ENCODE assay signal across 15 mouse cellular contexts in the genomic region with DNA sequence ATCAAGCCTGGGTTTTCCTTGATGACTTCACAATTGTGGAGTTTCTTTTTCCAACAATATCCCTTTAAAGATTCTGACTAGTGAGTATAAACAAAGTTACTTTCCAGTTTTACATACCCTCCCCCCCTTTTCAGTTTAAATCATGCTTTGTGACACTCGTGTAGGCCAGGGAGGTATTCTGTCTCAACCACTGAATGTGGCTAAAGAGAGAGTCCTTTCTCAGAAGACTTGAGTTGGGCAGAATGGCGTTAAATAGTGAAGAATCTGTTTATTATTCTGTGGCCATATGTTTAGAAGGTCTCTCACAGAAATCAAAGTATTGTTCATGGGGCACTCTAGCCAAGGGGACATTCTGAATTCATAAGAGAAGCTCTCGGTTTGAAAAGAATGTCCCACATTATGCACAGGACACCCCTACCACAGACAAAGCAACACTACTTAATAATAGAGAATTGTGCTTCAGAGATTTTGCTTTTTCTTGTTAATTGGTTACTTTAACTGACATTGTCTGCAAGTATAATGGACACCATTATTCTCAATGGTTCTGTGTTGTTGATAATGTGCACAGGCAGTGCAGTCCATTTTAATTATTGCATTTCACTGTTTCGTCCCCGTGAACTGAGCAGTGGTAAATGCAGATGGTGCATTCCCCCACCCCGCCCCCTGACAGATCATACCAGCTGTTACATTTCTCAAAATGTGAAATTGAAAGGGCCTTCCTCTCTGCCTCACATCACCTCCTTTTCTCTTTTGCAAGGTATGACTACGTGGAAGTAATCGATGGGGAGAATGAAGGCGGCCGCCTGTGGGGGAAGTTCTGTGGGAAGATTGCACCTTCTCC. TPM values are rescaled to one million over a fixed set of nuclear protein-coding genes. Genes with fewer than 3 reads are reported as not detected.
DNase-seq lines count a peak whose midpoint lies in the region; ATAC-seq lines count a peak whose summit lies in the region.
"Had no signal": no experiment of that assay in that cellular context is flagged by ENCODE, and none has a peak within 500 bp of the region (broad histone marks: within the 10 kb centered on the region; RNA-seq: fewer than 3 reads in every experiment).

No protein-coding gene starts in this region.

- peak overlapping the region; percentile 39; the same call in 1 of the 2 replicates for H3K27ac ChIP-seq in forebrain, embryonic 11.5 days (ENCODE audit: low read depth, low read length)
- no peak overlapping the region for H3K27ac ChIP-seq in forebrain, embryonic 15.5 days (replicated peaks)
- no peak overlapping the region for H3K27ac ChIP-seq in neural tube, embryonic 11.5 days (ENCODE audit: low read depth, low read length)
- H3K27ac ChIP-seq in hindbrain, embryonic 12.5 days = peak overlapping the region; percentile 35; the same call in 1 of the 2 replicates
- 0 out of 2 replicates have a peak overlapping the region, but pooled peaks have one; percentile 34 for H3K27ac ChIP-seq in neural tube, embryonic 14.5 days (ENCODE audit: low read depth, low read length)
- H3K27ac ChIP-seq: embryonic facial prominence, embryonic 13.5 days; stomach, postnatal 0 days had no signal

- no peak overlapping the region for H3K4me2 ChIP-seq in forebrain, embryonic 11.5 days (ENCODE audit: low read depth, low read length, severe bottlenecking)
- H3K4me2 ChIP-seq in forebrain, embryonic 15.5 days (replicated peaks) = no peak overlapping the region
- no peak overlapping the region for H3K4me2 ChIP-seq in neural tube, embryonic 11.5 days (ENCODE audit: low read depth)
- H3K4me2 ChIP-seq in hindbrain, embryonic 12.5 days (replicated peaks) = no peak overlapping the region
- no peak overlapping the region for H3K4me2 ChIP-seq in neural tube, embryonic 14.5 days (ENCODE audit: low read depth, low read length)
- H3K4me2 ChIP-seq: embryonic facial prominence, embryonic 13.5 days had no signal

- H3K9ac ChIP-seq in forebrain, embryonic 11.5 days (ENCODE audit: low read length) = no peak overlapping the region
- H3K9ac ChIP-seq in forebrain, embryonic 15.5 days (replicated peaks) = no peak overlapping the region
- no peak overlapping the region for H3K9ac ChIP-seq in neural tube, embryonic 11.5 days (ENCODE audit: low read length)
- H3K9ac ChIP-seq in hindbrain, embryonic 12.5 days = no peak overlapping the region
- H3K9ac ChIP-seq in neural tube, embryonic 14.5 days (replicated peaks; ENCODE audit: low read depth, low read length) = no peak overlapping the region
- H3K9ac ChIP-seq: embryonic facial prominence, embryonic 13.5 days had no signal

- H3K27me3 ChIP-seq in forebrain, embryonic 11.5 days (ENCODE audit: control insufficient read depth, insufficient read depth, low read length) = no peaks in the 10 kb centered on the region
- H3K27me3 ChIP-seq in forebrain, embryonic 15.5 days = no peaks in the 10 kb centered on the region
- H3K27me3 ChIP-seq in neural tube, embryonic 11.5 days (ENCODE audit: control insufficient read depth, insufficient read depth, low read length) = no peaks in the 10 kb centered on the region
- H3K27me3 ChIP-seq in hindbrain, embryonic 12.5 days = no peaks in the 10 kb centered on the region
- H3K27me3 ChIP-seq in neural tube, embryonic 14.5 days (ENCODE audit: control insufficient read depth, insufficient read depth, low read length) = no peaks in the 10 kb centered on the region
- H3K27me3 ChIP-seq: embryonic facial prominence, embryonic 13.5 days had no signal

- H3K4me3 ChIP-seq in forebrain, embryonic 11.5 days (ENCODE audit: low read depth, low read length) = no peak overlapping the region
- H3K4me3 ChIP-seq in forebrain, embryonic 15.5 days = no peak overlapping the region
- H3K4me3 ChIP-seq in neural tube, embryonic 11.5 days (ENCODE audit: low read depth, low read length) = no peak overlapping the region
- no peak overlapping the region for H3K4me3 ChIP-seq in hindbrain, embryonic 12.5 days
- no peak overlapping the region for H3K4me3 ChIP-seq in neural tube, embryonic 14.5 days (ENCODE audit: low read depth, low read length)
- H3K4me3 ChIP-seq: embryonic facial prominence, embryonic 13.5 days had no signal

- no peaks in the 10 kb centered on the region for H3K36me3 ChIP-seq in forebrain, embryonic 11.5 days (ENCODE audit: control insufficient read depth, insufficient read depth, low read length)
- peaks cover 3% of the 10 kb centered on the region; the same call in 1 of the 2 replicates for H3K36me3 ChIP-seq in forebrain, embryonic 15.5 days
- no peaks in the 10 kb centered on the region for H3K36me3 ChIP-seq in neural tube, embryonic 11.5 days (ENCODE audit: control insufficient read depth, insufficient read depth, low read length)
- H3K36me3 ChIP-seq in hindbrain, embryonic 12.5 days = no peaks in the 10 kb centered on the region
- no peaks in the 10 kb centered on the region for H3K36me3 ChIP-seq in neural tube, embryonic 14.5 days (ENCODE audit: control insufficient read depth, insufficient read depth, low read length)
- H3K36me3 ChIP-seq: G1E had no signal

- intact Hi-C loops in heart, postnatal 14 days (cut with DNase I) = loop anchor here (5.0 kb wide), 1 partner anchor 51 kb away; no protein-coding TSS in a partner anchor

- ATAC-seq in forebrain, embryonic 11.5 days (replicated peaks; ENCODE audit: low FRiP score) = peak; percentile 73
- ATAC-seq in forebrain, embryonic 15.5 days (replicated peaks) = no peak
- peak; percentile 38 for ATAC-seq in neural tube, embryonic 11.5 days (ENCODE audit: insufficient read depth, low FRiP score, low TSS enrichment)
- peak; percentile 75 for ATAC-seq in hindbrain, embryonic 12.5 days (ENCODE audit: low FRiP score)
- no peak for ATAC-seq in neural tube, embryonic 14.5 days (ENCODE audit: low read depth)
- ATAC-seq: lung, postnatal 0 days had no signal

- DNase-seq in forebrain, embryonic 11.5 days (ENCODE audit: low spot score) = no peak
- DNase-seq in neural tube, embryonic 11.5 days (ENCODE audit: low spot score) = peak; percentile 16
- no peak for DNase-seq in neural tube, embryonic 10.5 days (ENCODE audit: extremely low spot score, low spot score)
- DNase-seq in urinary bladder, postnatal 25 days (ENCODE audit: low spot score) = no peak
- DNase-seq in heart, postnatal 14 days = no peak
- DNase-seq: cerebellum, adult 9-10 months; gastrocnemius, postnatal 36 days; kidney, adult 2 months had no signal

- H3K9me3 ChIP-seq in forebrain, embryonic 11.5 days (ENCODE audit: control insufficient read depth, low read length) = no peaks in the 10 kb centered on the region
- H3K9me3 ChIP-seq in forebrain, embryonic 15.5 days = no peaks in the 10 kb centered on the region
- no peaks in the 10 kb centered on the region for H3K9me3 ChIP-seq in neural tube, embryonic 11.5 days (ENCODE audit: control insufficient read depth, low read length)
- H3K9me3 ChIP-seq in hindbrain, embryonic 12.5 days (replicated peaks) = no peaks in the 10 kb centered on the region
- H3K9me3 ChIP-seq in neural tube, embryonic 14.5 days (ENCODE audit: control insufficient read depth, low read length) = no peaks in the 10 kb centered on the region
- H3K9me3 ChIP-seq: embryonic facial prominence, embryonic 13.5 days; G1E had no signal

- peaks cover 10% of the 10 kb centered on the region for H3K4me1 ChIP-seq in forebrain, embryonic 11.5 days (replicated peaks; ENCODE audit: control insufficient read depth, insufficient read depth, low read length)
- peaks cover 44% of the 10 kb centered on the region for H3K4me1 ChIP-seq in forebrain, embryonic 15.5 days
- peaks cover 19% of the 10 kb centered on the region for H3K4me1 ChIP-seq in neural tube, embryonic 11.5 days (ENCODE audit: control insufficient read depth, insufficient read depth, low read length)
- H3K4me1 ChIP-seq in hindbrain, embryonic 12.5 days = peaks cover 30% of the 10 kb centered on the region
- peaks cover 29% of the 10 kb centered on the region for H3K4me1 ChIP-seq in neural tube, embryonic 14.5 days (ENCODE audit: control insufficient read depth, insufficient read depth, low read length)

- WGBS in forebrain, embryonic 11.5 days = 54% methylated on average over 10 of the region's 10 CpGs
- WGBS in forebrain, embryonic 15.5 days = 35% methylated on average over 10 of the region's 10 CpGs
- 60% methylated on average over 10 of the region's 10 CpGs for WGBS in neural tube, embryonic 11.5 days
- 56% methylated on average over 10 of the region's 10 CpGs for WGBS in hindbrain, embryonic 12.5 days
- 37% methylated on average over 10 of the region's 10 CpGs for WGBS in neural tube, embryonic 14.5 days

RNA-seq across cellular contexts. Expression of a gene that starts 59.8 kb away (rescaled TPM):
- 28.0 and 28.3 TPM in 2 replicates for polyA plus RNA-seq in forebrain, embryonic 11.5 days (2014; fragmentation: Nextera tagmentation; extraction: Ambion mirVana)
- 132 and 134 TPM in 2 replicates for polyA plus RNA-seq in forebrain, embryonic 15.5 days (2015; fragmentation: Nextera tagmentation; extraction: Ambion mirVana)
- polyA plus RNA-seq in neural tube, embryonic 11.5 days (2014; fragmentation: Nextera tagmentation; extraction: Ambion mirVana) = 71.6 and 84.3 TPM in 2 replicates
- polyA plus RNA-seq in hindbrain, embryonic 12.5 days (2016; fragmentation: Nextera tagmentation; extraction: Ambion mirVana) = 48.5 and 59.5 TPM in 2 replicates
- 101 and 143 TPM in 2 replicates for polyA plus RNA-seq in neural tube, embryonic 14.5 days (2014; fragmentation: Nextera tagmentation; extraction: Ambion mirVana)
- 100 to 1,000 TPM; 128 to 131 TPM for total RNA-seq in heart, postnatal 14 days (2021)
- polyA plus RNA-seq: G1E had no signal

Comparison
In these comparisons a context has a peak if more than half of its experiments do, and no peak if none do; other contexts are left out.
1. ATAC-seq: peak in forebrain, embryonic 11.5 days (single experiment), neural tube, embryonic 11.5 days (single experiment) and hindbrain, embryonic 12.5 days (single experiment); none in forebrain, embryonic 15.5 days (single experiment) and neural tube, embryonic 14.5 days (single experiment).
2. H3K27ac ChIP-seq: peak in forebrain, embryonic 11.5 days (single experiment), hindbrain, embryonic 12.5 days (single experiment) and neural tube, embryonic 14.5 days (single experiment); none in forebrain, embryonic 15.5 days (single experiment) and neural tube, embryonic 11.5 days (single experiment).